Mouse (Mus musculus): Measurements from ENCODE around the gene Cd244a. TPM values are rescaled to one million over a fixed set of nuclear protein-coding genes. Genes with fewer than 3 reads are reported as not detected.

Gene Cd244a
- polyA plus RNA-seq, 1 experiment from 2014 or later: 0.50 TPM

GRCm38 (mm10) chr1:171658561-171658991 lies 99.6 kb downstream of the Cd244a start:
- Histone ChIP-seq H3K36me3 (no peaks in the 10 kb centered on the region), H3K27me3 (replicated peaks) (no peaks in the 10 kb centered on the region), H3K27ac (no peak overlapping the region), H3K9ac (no peak overlapping the region), H3K4me3 (no peak overlapping the region), H3K9me3 (replicated peaks) (no peaks in the 10 kb centered on the region), H3K4me1 (no peaks in the 10 kb centered on the region), H3K4me2 (no peak overlapping the region)
- no peak for ATAC-seq
- 56% methylated on average over 5 of the region's 5 CpGs for WGBS (ENCODE audit: insufficient replicate concordance)

Small RNA genes within 50 kb of the gene (microRNA-seq; reads per million reads assigned to microRNA genes)
- not detected for gene Mir7683

Other genes starting within 250 kb of the Cd244a start
- 24.9 and 26.1 TPM in 2 replicates for gene Dedd, start 230.0 kb upstream of the Cd244a start, polyA plus RNA-seq (2016; fragmentation: Nextera tagmentation; extraction: Ambion mirVana)
- 22.8 and 25.3 TPM in 2 replicates for gene Nit1, start 213.5 kb upstream of the Cd244a start, polyA plus RNA-seq (2016; fragmentation: Nextera tagmentation; extraction: Ambion mirVana)
- 74.3 and 76.1 TPM in 2 replicates for gene Pfdn2, start 213.5 kb upstream of the Cd244a start, polyA plus RNA-seq (2016; fragmentation: Nextera tagmentation; extraction: Ambion mirVana)
- 0.35 and 0.46 TPM in 2 replicates for gene Klhdc9, start 198.4 kb upstream of the Cd244a start, polyA plus RNA-seq (2016; fragmentation: Nextera tagmentation; extraction: Ambion mirVana)
- 0.06 and 0.13 TPM in 2 replicates for gene Nectin4, start 189.1 kb upstream of the Cd244a start, polyA plus RNA-seq (2016; fragmentation: Nextera tagmentation; extraction: Ambion mirVana)
- gene Arhgap30, start 170.2 kb upstream of the Cd244a start, polyA plus RNA-seq (2016; fragmentation: Nextera tagmentation; extraction: Ambion mirVana): 4.7 and 5.3 TPM in 2 replicates
- gene Usf1, start 147.9 kb upstream of the Cd244a start, polyA plus RNA-seq (2016; fragmentation: Nextera tagmentation; extraction: Ambion mirVana): 27.5 and 28.7 TPM in 2 replicates
- gene Tstd1, start 140.3 kb upstream of the Cd244a start, polyA plus RNA-seq (2016; fragmentation: Nextera tagmentation; extraction: Ambion mirVana): 3.1 TPM in 2 replicates
- 28.2 and 28.9 TPM in 2 replicates for gene F11r, start 121.7 kb upstream of the Cd244a start, polyA plus RNA-seq (2016; fragmentation: Nextera tagmentation; extraction: Ambion mirVana)
- 4.2 and 4.8 TPM in 2 replicates for gene Alyref2, start 55.7 kb upstream of the Cd244a start, polyA plus RNA-seq (2016; fragmentation: Nextera tagmentation; extraction: Ambion mirVana)
- gene Itln1, start 23.9 kb upstream of the Cd244a start, polyA plus RNA-seq (2016; fragmentation: Nextera tagmentation; extraction: Ambion mirVana): not detected in 2 replicates
- 0.41 and 0.78 TPM in 2 replicates for gene Ly9, start 48.2 kb downstream of the Cd244a start, polyA plus RNA-seq (2016; fragmentation: Nextera tagmentation; extraction: Ambion mirVana)
- gene Slamf7, start 93.8 kb downstream of the Cd244a start, polyA plus RNA-seq (2016; fragmentation: Nextera tagmentation; extraction: Ambion mirVana): not detected in 2 replicates
- gene Cd48, start 122.8 kb downstream of the Cd244a start, polyA plus RNA-seq (2016; fragmentation: Nextera tagmentation; extraction: Ambion mirVana): 7.9 and 8.5 TPM in 2 replicates
- 2.2 and 2.7 TPM in 2 replicates for gene Slamf1, start 207.9 kb downstream of the Cd244a start, polyA plus RNA-seq (2016; fragmentation: Nextera tagmentation; extraction: Ambion mirVana)

All from liver, embryonic 12.5 days (tissue).